Mouse (Mus musculus): ENCODE measurements around the gene Sgms1.
A peak's percentile ranks its signal among the peaks of the same experiment; 100 is the strongest.

Gene Sgms1

DNA sequence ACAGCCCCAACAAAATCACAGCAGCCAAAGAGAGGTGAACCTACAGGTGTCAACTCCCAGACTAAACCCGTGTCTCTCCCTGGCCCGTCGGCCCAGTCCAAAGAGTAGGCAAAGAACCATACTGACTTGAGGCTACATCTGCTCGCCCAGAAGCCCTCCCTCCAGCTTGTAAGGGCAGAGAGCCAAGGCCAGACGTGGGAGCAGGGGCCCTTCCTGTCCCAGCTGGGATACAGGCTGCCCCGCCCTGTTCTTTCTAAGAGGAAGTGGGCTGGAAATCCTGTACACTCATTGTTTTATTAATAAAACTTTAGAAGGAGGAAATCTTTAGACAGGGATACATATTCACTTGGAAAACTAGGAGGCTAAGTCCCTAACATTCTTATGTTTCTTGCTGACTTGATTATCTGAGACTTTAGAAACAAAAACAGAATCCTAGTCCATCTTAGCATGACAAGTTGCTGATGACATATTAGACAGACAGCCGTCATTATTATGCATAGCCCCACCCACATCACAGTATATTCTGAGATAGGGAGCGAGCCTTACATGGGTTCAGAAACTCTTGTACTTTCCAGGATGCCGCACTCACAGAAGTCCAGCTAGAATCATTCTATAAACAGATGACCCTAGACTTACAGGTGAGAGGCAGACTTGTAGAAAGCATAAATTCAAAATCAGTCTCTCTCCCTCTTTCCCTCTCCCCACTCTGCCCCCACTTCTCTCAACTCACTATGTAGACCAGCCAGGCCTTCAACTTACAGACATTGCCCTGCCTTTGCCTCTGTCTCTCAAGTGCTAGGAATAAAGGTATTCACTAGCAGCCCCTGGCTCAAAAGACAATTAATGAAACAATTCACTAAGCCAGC, 85.3 kb downstream of the Sgms1 start:
- TF ChIP-seq GATA4 (IDR thresholded peaks at IDR 0.05; ENCODE audit: insufficient replicate concordance, low read length) = peak; percentile 64; the same call in 1 of the 2 replicates

GRCm38 (mm10) chr19:32302835-32303381, 86.6 kb downstream of the Sgms1 start:
- peak; percentile 77; the same call in 1 of the 2 replicates for TF ChIP-seq GATA4 (IDR thresholded peaks at IDR 0.05; ENCODE audit: insufficient replicate concordance, low read length)

GRCm38 (mm10) chr19:32301568-32301967, 87.9 kb downstream of the Sgms1 start:
- no peak for TF ChIP-seq GATA4 (IDR thresholded peaks at IDR 0.05; ENCODE audit: insufficient replicate concordance, low read length)

DNA sequence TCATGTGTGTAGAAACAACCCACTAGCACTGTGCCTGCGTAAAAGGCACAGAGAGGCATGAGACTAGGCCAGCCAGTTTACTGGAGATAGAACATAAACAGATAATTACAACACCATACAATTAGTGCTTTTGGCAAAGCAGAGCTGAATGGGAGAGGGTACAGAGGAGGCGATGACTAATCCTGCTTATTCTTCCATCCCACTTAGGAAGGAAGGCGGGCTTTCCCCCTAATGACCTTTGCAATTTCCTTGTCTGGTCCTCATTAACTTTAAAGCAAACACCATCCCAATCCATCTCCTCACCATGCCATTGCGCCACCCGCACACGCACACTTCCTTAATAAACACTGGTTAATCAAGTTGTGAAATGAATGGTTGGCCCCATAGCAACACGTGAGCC, 91.3 kb downstream of the Sgms1 start:
- no peak for TF ChIP-seq GATA4 (IDR thresholded peaks at IDR 0.05; ENCODE audit: insufficient replicate concordance, low read length)

- peak; percentile 64; the same call in 1 of the 2 replicates for TF ChIP-seq GATA4 (IDR thresholded peaks at IDR 0.05; ENCODE audit: insufficient replicate concordance, low read length)
Measured at GRCm38 (mm10) chr19:32296863-32297262, 92.7 kb downstream of the Sgms1 start.

DNA sequence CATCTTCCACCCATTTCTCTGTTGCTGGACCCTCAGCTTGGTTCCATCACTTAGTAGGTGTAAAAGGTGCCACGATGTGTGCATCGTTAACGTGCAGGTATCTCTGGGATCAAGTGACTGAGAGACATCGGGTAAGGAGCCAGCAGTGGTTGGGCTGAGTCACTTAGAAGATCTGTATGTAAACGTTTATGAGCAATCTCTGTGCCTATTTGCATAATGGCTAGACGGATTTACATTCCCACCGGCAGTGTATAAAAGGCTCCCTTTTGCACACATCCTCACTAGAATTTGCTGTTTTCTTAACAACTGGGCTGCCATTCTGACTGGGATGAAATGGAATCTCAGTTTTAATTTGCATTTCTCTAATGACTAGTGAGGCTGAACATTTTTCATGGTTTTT, 93.9 kb downstream of the Sgms1 start:
- no peak for TF ChIP-seq GATA4 (IDR thresholded peaks at IDR 0.05; ENCODE audit: insufficient replicate concordance, low read length)

DNA sequence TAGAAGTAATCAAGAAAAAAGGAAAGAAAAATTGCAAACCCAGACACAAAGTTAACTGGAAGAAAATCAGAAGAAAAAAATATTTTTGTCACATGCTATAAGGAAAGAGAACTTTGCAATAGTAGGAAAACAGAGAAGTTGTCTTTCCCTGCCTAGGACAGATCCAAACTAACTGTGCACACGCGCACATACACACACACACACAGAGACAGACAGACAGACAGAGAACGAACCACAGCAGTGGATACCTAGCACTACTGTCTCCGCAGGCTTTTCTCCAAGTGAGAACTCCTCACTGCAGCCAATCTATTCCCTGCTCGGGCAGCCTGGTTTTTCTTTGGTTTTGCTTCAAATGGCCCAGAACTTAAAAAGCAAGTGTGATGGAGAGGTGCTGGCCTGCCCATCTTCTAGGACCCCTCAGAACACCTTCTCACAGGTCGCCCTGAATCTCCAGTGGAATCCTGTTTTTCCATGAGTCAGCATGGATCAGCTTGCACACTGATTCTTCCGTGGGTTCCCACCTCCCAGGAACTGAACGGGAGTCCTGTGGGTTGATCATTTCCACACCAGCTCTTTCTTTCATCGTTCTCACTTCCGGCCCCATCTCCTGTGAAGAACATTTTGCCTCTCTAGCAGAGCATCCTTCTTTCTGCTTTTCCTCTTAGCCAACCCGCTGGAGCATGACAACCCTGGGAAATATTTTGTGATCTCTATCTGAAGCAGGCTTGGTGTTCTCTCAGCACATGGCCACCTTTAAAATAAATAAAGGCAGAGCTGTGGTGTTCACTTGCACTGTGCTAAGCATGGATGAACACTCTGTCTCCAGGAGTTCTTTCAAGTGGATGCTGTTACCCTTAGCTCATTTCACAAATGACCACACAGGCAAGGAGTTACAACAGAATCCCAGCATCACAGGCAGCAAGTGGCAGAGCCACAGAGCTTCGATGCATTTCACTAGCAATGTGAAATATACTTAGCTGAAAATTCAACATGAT, 96.4 kb downstream of the Sgms1 start:
- no peak for TF ChIP-seq GATA4 (IDR thresholded peaks at IDR 0.05; ENCODE audit: insufficient replicate concordance, low read length)

GRCm38 (mm10) chr19:32292067-32292739, 97.3 kb downstream of the Sgms1 start:
- TF ChIP-seq GATA4 (IDR thresholded peaks at IDR 0.05; ENCODE audit: insufficient replicate concordance, low read length) = no peak

DNA sequence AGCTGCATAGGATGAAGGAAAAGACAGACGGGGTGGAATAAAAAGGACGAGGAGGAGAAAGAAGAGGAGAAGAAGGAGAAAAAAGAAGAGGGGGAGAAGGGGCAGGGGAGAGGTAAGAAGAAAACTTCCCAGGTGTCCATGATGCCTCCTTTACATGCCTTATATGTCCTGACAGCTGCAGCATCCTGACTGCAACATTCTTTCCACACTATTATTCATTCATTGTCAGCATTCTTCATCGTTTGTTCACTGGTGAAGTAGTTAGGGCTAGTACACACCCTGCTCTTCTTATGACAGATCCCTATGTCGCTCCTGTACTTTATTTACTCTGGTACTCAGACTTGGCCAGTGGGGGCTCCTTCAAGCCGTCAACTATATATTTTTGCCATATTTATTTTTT, 98.4 kb downstream of the Sgms1 start:
- no peak for TF ChIP-seq GATA4 (IDR thresholded peaks at IDR 0.05; ENCODE audit: insufficient replicate concordance, low read length)

DNA sequence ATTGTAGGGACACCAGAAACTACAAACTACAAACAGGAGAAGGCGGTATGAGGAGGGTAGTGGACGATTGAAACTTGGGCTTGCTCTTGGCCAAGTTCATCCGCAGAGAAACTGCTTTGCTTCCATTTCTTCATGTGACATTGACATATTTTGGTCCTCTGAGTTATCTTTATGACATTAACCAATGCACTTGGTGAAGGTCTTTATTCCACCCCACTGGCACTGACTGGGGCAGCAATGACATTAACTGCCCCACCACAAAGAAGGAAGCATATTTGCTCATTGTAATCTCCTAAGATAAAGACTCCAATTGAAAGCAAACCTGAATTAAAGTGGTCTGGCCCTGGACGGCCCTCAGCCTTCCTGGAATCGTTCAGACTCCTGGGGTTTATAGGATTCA, 100.6 kb downstream of the Sgms1 start:
- no peak for TF ChIP-seq GATA4 (IDR thresholded peaks at IDR 0.05; ENCODE audit: insufficient replicate concordance, low read length)

GRCm38 (mm10) chr19:32287839-32288238, 101.7 kb downstream of the Sgms1 start:
- TF ChIP-seq GATA4 (IDR thresholded peaks at IDR 0.05; ENCODE audit: insufficient replicate concordance, low read length) = no peak

GRCm38 (mm10) chr19:32285455-32285831, 104.1 kb downstream of the Sgms1 start:
- no peak for TF ChIP-seq GATA4 (IDR thresholded peaks at IDR 0.05; ENCODE audit: insufficient replicate concordance, low read length)

- TF ChIP-seq GATA4 (IDR thresholded peaks at IDR 0.05; ENCODE audit: insufficient replicate concordance, low read length) = no peak
Measured at GRCm38 (mm10) chr19:32284681-32285454, 104.6 kb downstream of the Sgms1 start.

GRCm38 (mm10) chr19:32281917-32282316, 107.6 kb downstream of the Sgms1 start:
- peak; percentile 36; the same call in 1 of the 2 replicates for TF ChIP-seq GATA4 (IDR thresholded peaks at IDR 0.05; ENCODE audit: insufficient replicate concordance, low read length)
